Mouse (Mus musculus) inflammation-experienced regulatory T-cells, adult 6 months (primary cell): Measurements from ENCODE around the gene Lifr. TPM values are rescaled to one million over a fixed set of nuclear protein-coding genes. Genes with fewer than 3 reads are reported as not detected.

Experiments used
- ATAC-seq: one replicate; pipeline ENCODE4 v1.8.0; 2017
- polyA plus RNA-seq, 3 experiments: library from polyadenylated mRNA; unstranded; fragments of 100-300 nt; shearing (Covaris generic); gene quantifications; one replicate each; pipeline ENCODE4 v1.2.1; 2017

The Lifr gene
- under 1 TPM in 2 of 3 experiments, not detected in 1; 0.12 to 0.23 TPM for polyA plus RNA-seq

GRCm38 (mm10) chr15:7090211-7090765 is at the start of gene Lifr:
TSS of gene Lifr (plus strand) at chr15:7090614.
- ATAC-seq: no peak

GRCm38 (mm10) chr15:7044081-7044749 is 46.2 kb upstream of the Lifr start:
- no peak for ATAC-seq

- ATAC-seq: no peak
Measured at GRCm38 (mm10) chr15:7045056-7045455, 45.4 kb upstream of the Lifr start.

- no peak for ATAC-seq
Measured at GRCm38 (mm10) chr15:7047931-7048330, 42.5 kb upstream of the Lifr start.

GRCm38 (mm10) chr15:7048916-7049315 is 41.5 kb upstream of the Lifr start:
- no peak for ATAC-seq

- ATAC-seq: no peak
Measured at GRCm38 (mm10) chr15:7051666-7052065, 38.7 kb upstream of the Lifr start.

- ATAC-seq: no peak
Measured at GRCm38 (mm10) chr15:7052117-7052516, 38.3 kb upstream of the Lifr start.

- ATAC-seq: no peak
Measured at GRCm38 (mm10) chr15:7056851-7057250, 33.6 kb upstream of the Lifr start.

GRCm38 (mm10) chr15:7060522-7060921 is 29.9 kb upstream of the Lifr start:
- ATAC-seq: no peak

- ATAC-seq: no peak
Measured at GRCm38 (mm10) chr15:7061995-7062697, 28.3 kb upstream of the Lifr start.

GRCm38 (mm10) chr15:7062698-7063009 is 27.8 kb upstream of the Lifr start:
- ATAC-seq: no peak

GRCm38 (mm10) chr15:7063521-7064240 is 26.7 kb upstream of the Lifr start:
- ATAC-seq: no peak

GRCm38 (mm10) chr15:7064992-7065523 is 25.4 kb upstream of the Lifr start:
- no peak for ATAC-seq

GRCm38 (mm10) chr15:7065624-7066023 is 24.8 kb upstream of the Lifr start:
- ATAC-seq: no peak

- no peak for ATAC-seq
Measured at GRCm38 (mm10) chr15:7066752-7067151, 23.7 kb upstream of the Lifr start.

- ATAC-seq: no peak
Measured at GRCm38 (mm10) chr15:7069374-7069773, 21.0 kb upstream of the Lifr start.

- no peak for ATAC-seq
Measured at GRCm38 (mm10) chr15:7070199-7070794, 20.1 kb upstream of the Lifr start.

- ATAC-seq: no peak
Measured at GRCm38 (mm10) chr15:7073269-7073668, 17.1 kb upstream of the Lifr start.

- ATAC-seq: no peak
Measured at GRCm38 (mm10) chr15:7075185-7075584, 15.2 kb upstream of the Lifr start.

GRCm38 (mm10) chr15:7078356-7078755 is 12.1 kb upstream of the Lifr start:
- ATAC-seq: no peak

- ATAC-seq: no peak
Measured at GRCm38 (mm10) chr15:7079631-7080337, 10.6 kb upstream of the Lifr start.
